Mouse (Mus musculus): ENCODE results near the gene Foxj3. TPM values are rescaled to one million over a fixed set of nuclear protein-coding genes. Genes with fewer than 3 reads are reported as not detected.

The Foxj3 gene
- polyA plus RNA-seq, 1 experiment from 2014 or later, result 14.6 TPM

DNA sequence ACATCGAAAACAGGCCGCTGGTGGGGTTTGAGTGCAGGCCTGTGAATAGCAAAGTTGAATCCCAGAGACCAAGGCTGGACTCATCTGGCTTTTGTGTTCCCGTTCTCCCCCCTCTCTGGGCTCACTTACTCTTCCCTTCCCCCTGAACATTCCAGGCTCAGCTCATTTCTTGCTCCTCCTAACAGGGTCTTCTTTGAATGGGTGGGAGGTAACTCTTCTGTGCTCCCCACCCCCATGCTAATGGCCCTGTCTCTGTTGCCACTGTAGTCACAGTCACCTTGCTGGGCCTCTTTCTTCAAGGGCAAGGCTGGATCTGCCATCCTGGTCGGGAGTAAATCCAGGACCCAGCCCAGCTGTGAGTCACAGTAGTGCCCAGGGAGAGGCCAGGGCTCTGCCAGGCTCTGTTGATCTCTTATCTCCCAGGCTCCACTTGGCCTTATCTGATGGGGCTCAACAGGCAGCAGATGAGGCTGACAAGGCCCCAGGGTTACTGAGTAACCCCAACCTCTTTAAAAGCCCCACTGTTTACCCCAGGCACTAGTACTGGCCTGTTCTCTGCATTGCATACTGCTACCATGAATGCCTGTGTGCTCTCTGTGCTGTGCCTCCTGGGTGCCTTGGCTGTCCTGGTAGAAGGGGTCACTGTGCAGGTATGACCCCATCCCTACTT is 100.5 kb downstream of the Foxj3 start, which contains the start of gene Guca2a:
Gene Guca2a (plus strand): TSS at position 529 of the 670 bp plus-strand sequence.
- Histone ChIP-seq H3K36me3 (ENCODE audit: insufficient read depth, low read length) (no peaks in the 10 kb centered on the region), H3K9me3 (replicated peaks; ENCODE audit: low read length) (no peaks in the 10 kb centered on the region), H3K4me3 (replicated peaks; ENCODE audit: low read depth, low read length) (no peak within 1 kb of the TSS), H3K4me1 (replicated peaks; ENCODE audit: insufficient read depth, low read length) (0 out of 2 replicates have a peak, but pooled peaks cover 6% of the 10 kb centered on the region), H3K9ac (ENCODE audit: low read depth, low read length) (no peak within 1 kb of the TSS), H3K27ac (no peak within 1 kb of the TSS), H3K27me3 (ENCODE audit: insufficient read depth, low read length) (no peaks in the 10 kb centered on the region), H3K4me2 (ENCODE audit: low read length) (no peak within 1 kb of the TSS)
- no peak for TF ChIP-seq CTCF (IDR thresholded peaks at IDR 0.05; ENCODE audit: low read depth)
- WGBS, result 66% methylated on average over 4 of the region's 4 CpGs
- no peak; the same call in 1 of the 2 replicates for ATAC-seq (replicated peaks; ENCODE audit: low FRiP score, low read depth)
- no peak for DNase-seq (ENCODE audit: low spot score)

GRCm38 (mm10) chr4:119637946-119638345 is 101.1 kb downstream of the Foxj3 start:
- no peak overlapping the region for H3K27ac ChIP-seq
- TF ChIP-seq CTCF (IDR thresholded peaks at IDR 0.05; ENCODE audit: low read depth), result no peak
- ATAC-seq (replicated peaks; ENCODE audit: low FRiP score, low read depth), result no peak
- no peaks in the 10 kb centered on the region for H3K27me3 ChIP-seq (ENCODE audit: insufficient read depth, low read length)
- H3K4me1 ChIP-seq (replicated peaks; ENCODE audit: insufficient read depth, low read length), result 0 out of 2 replicates have a peak, but pooled peaks cover 6% of the 10 kb centered on the region
- H3K4me3 ChIP-seq (replicated peaks; ENCODE audit: low read depth, low read length), result no peak overlapping the region
- no peak overlapping the region for H3K9ac ChIP-seq (ENCODE audit: low read depth, low read length)
- H3K4me2 ChIP-seq (ENCODE audit: low read length), result no peak overlapping the region
- 87% methylated on average over 6 of the region's 6 CpGs for WGBS
- H3K9me3 ChIP-seq (replicated peaks; ENCODE audit: low read length), result no peaks in the 10 kb centered on the region
- H3K36me3 ChIP-seq (ENCODE audit: insufficient read depth, low read length), result no peaks in the 10 kb centered on the region
- no peak for DNase-seq (ENCODE audit: low spot score)

DNA sequence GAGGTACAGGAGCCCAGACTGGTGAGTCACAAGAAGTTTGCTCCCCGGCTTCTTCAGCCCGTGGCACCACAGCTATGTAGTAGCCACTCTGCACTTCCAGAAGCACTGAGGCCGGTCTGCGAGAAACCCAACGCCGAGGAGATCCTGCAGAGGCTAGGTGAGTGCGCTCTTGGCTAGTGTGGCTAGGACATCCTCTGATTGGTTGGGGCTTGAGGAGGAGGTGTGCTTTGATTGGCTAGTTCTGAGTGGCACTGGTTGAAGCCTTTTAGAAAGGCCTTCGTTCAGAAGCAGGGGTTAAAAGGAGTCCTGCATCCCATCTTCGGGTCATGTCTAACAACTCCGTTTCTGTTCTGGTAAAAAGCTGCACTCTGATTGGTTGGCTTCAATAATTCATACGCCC is 101.9 kb downstream of the Foxj3 start:
- no peak for ATAC-seq (replicated peaks; ENCODE audit: low FRiP score, low read depth)
- H3K36me3 ChIP-seq (ENCODE audit: insufficient read depth, low read length), result no peaks in the 10 kb centered on the region
- no peak overlapping the region for H3K4me2 ChIP-seq (ENCODE audit: low read length)
- no peak for TF ChIP-seq CTCF (IDR thresholded peaks at IDR 0.05; ENCODE audit: low read depth)
- no peaks in the 10 kb centered on the region for H3K27me3 ChIP-seq (ENCODE audit: insufficient read depth, low read length)
- H3K9ac ChIP-seq (ENCODE audit: low read depth, low read length), result no peak overlapping the region
- DNase-seq (ENCODE audit: low spot score), result no peak
- no peak overlapping the region for H3K4me3 ChIP-seq (replicated peaks; ENCODE audit: low read depth, low read length)
- H3K27ac ChIP-seq, result no peak overlapping the region
- WGBS, result 58% methylated on average over 11 of the region's 11 CpGs
- H3K9me3 ChIP-seq (replicated peaks; ENCODE audit: low read length), result no peaks in the 10 kb centered on the region
- 0 out of 2 replicates have a peak, but pooled peaks cover 6% of the 10 kb centered on the region for H3K4me1 ChIP-seq (replicated peaks; ENCODE audit: insufficient read depth, low read length)

DNA sequence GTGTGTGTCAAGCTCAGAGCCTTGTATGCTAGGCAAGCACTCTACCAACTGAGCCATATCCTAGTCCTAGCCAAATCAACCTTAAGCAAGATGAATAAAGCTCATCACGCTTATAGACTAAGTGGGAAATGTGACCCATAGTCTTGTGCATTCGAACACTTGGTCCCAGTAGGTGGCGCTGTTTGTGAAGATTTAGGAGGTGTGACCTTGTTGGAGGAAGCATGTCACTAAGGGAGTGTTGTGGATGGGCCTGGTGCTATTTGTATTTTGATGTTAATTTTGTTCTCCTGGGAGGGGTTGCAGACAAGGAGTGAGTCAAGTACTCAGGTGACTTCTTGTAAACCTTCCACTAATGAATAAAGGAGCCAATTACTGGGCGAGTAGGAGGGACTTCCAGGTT is 105.9 kb downstream of the Foxj3 start:
- WGBS, result 87% methylated on average over 4 of the region's 4 CpGs
- Histone ChIP-seq H3K4me2 (ENCODE audit: low read length) (no peak overlapping the region), H3K27me3 (ENCODE audit: insufficient read depth, low read length) (no peaks in the 10 kb centered on the region), H3K4me3 (replicated peaks; ENCODE audit: low read depth, low read length) (no peak overlapping the region), H3K9me3 (replicated peaks; ENCODE audit: low read length) (no peaks in the 10 kb centered on the region), H3K4me1 (replicated peaks; ENCODE audit: insufficient read depth, low read length) (no peaks in the 10 kb centered on the region), H3K36me3 (ENCODE audit: insufficient read depth, low read length) (no peaks in the 10 kb centered on the region), H3K9ac (ENCODE audit: low read depth, low read length) (no peak overlapping the region), H3K27ac (no peak overlapping the region)
- no peak; the same call in 1 of the 2 replicates for TF ChIP-seq CTCF (IDR thresholded peaks at IDR 0.05; ENCODE audit: low read depth)
- DNase-seq (ENCODE audit: low spot score), result no peak
- ATAC-seq (replicated peaks; ENCODE audit: low FRiP score, low read depth), result no peak

DNA sequence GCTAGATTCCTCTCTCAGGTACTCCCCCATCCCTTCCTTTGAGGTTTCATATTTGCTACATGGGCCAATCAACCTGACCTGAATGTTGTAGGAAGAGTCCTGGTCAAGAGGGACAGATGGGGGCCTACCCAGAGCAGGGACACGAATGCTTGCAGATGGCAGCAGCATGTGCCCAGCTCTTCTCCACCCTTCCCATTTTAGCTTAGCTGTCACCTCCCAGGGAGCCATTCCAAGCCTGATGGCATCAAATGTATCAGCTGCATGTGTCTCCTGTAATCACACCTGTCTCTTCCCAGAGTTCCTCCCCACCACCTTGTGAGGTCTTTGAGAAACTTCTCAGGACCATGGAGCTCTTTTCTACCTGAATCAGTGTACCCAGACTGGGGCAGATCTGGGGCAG is 120.2 kb downstream of the Foxj3 start:
- Histone ChIP-seq H3K9ac (ENCODE audit: low read depth, low read length) (no peak overlapping the region), H3K27me3 (ENCODE audit: insufficient read depth, low read length) (no peaks in the 10 kb centered on the region), H3K4me1 (replicated peaks; ENCODE audit: insufficient read depth, low read length) (no peaks in the 10 kb centered on the region), H3K4me2 (ENCODE audit: low read length) (no peak overlapping the region), H3K36me3 (ENCODE audit: insufficient read depth, low read length) (no peaks in the 10 kb centered on the region), H3K27ac (no peak overlapping the region), H3K9me3 (replicated peaks; ENCODE audit: low read length) (no peaks in the 10 kb centered on the region; the same call in 1 of the 2 replicates), H3K4me3 (replicated peaks; ENCODE audit: low read depth, low read length) (no peak overlapping the region)
- WGBS, result 89% methylated on average over 1 of the region's 1 CpGs
- no peak for TF ChIP-seq CTCF (IDR thresholded peaks at IDR 0.05; ENCODE audit: low read depth)
- ATAC-seq (replicated peaks; ENCODE audit: low FRiP score, low read depth), result no peak
- no peak for DNase-seq (ENCODE audit: low spot score)

DNA sequence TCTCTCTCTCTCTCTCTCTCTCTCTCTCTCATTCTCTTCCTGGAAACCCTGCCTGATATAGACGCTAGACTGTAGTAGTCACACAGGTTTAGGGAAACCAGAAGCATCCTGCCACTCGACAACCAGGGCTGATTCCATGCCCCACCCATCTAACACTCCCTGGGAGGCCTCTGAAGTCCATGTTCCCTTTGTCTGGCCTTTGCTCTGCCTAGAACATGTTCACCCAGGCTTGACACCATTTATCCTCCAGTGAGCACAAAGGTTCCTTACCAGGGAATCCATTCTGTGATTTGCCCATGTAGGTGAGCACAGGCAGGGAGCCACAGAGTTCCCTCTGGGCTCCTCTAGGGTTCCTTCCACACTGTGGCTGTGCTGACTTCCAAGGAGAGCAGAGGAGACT is 121.4 kb downstream of the Foxj3 start:
- DNase-seq (ENCODE audit: low spot score), result no peak
- peak; percentile 85 for ATAC-seq (replicated peaks; ENCODE audit: low FRiP score, low read depth)

More for the DNA sequence above, 121.4 kb downstream of the Foxj3 start:
- Histone ChIP-seq H3K9ac (ENCODE audit: low read depth, low read length) (no peak overlapping the region), H3K4me3 (replicated peaks; ENCODE audit: low read depth, low read length) (no peak overlapping the region), H3K9me3 (replicated peaks; ENCODE audit: low read length) (no peaks in the 10 kb centered on the region; the same call in 1 of the 2 replicates), H3K27ac (no peak overlapping the region), H3K4me2 (ENCODE audit: low read length) (no peak overlapping the region), H3K27me3 (ENCODE audit: insufficient read depth, low read length) (no peaks in the 10 kb centered on the region), H3K4me1 (replicated peaks; ENCODE audit: insufficient read depth, low read length) (no peaks in the 10 kb centered on the region), H3K36me3 (ENCODE audit: insufficient read depth, low read length) (no peaks in the 10 kb centered on the region)
- WGBS, result 36% methylated on average over 2 of the region's 2 CpGs
- no peak for TF ChIP-seq CTCF (IDR thresholded peaks at IDR 0.05; ENCODE audit: low read depth)

All from kidney, postnatal 0 days (tissue).